Mouse (Mus musculus) liver, embryonic 11.5 days (tissue): Measurements from ENCODE around the gene Slc17a6. TPM values are rescaled to one million over a fixed set of nuclear protein-coding genes. Genes with fewer than 3 reads are reported as not detected.

Source experiments
- ATAC-seq: fragments of 200-750 bp; cut with Nextera tagmentation; replicated peaks from 2 replicates; pipeline ENCODE4 v1.8.0; 2017; ENCODE audit warnings: moderate number of reproducible peaks, mild to moderate bottlenecking, moderate TSS enrichment, moderate library complexity; ENCODE audit not compliant: low FRiP score
- DNase-seq: peaks from one replicate; pipeline ENCODE4 v3.0.0-alpha.2; 2017; ENCODE audit warnings: low spot score
- H3K27ac ChIP-seq: fragments of 300-500 bp; sonication (generic); 2 replicates; pipeline ENCODE4 v1.5.1; 2014; ENCODE audit warnings: mild to moderate bottlenecking, low read depth, low read length, control low read depth
- H3K27me3 ChIP-seq: fragments of 300-500 bp; sonication (generic); replicated peaks from 2 replicates; pipeline ENCODE4 v1.6.1; 2014; ENCODE audit warnings: low read length, mixed read lengths; ENCODE audit not compliant: control insufficient read depth, insufficient read depth
- H3K36me3 ChIP-seq: fragments of 300-500 bp; sonication (generic); 2 replicates; pipeline ENCODE4 v1.6.1; 2014; ENCODE audit warnings: mild to moderate bottlenecking, low read length, moderate library complexity, mixed read lengths; ENCODE audit not compliant: control insufficient read depth, insufficient read depth
- H3K4me1 ChIP-seq: fragments of 300-500 bp; sonication (generic); replicated peaks from 2 replicates; pipeline ENCODE4 v1.6.1; 2014; ENCODE audit warnings: low read length, mixed read lengths; ENCODE audit not compliant: control insufficient read depth, insufficient read depth
- H3K4me2 ChIP-seq: fragments of 300-500 bp; sonication (generic); 2 replicates; pipeline ENCODE4 v1.6.1; 2014; ENCODE audit warnings: mild to moderate bottlenecking, control low read depth, moderate library complexity
- H3K4me3 ChIP-seq: fragments of 300-500 bp; sonication (generic); 2 replicates; pipeline ENCODE4 v1.5.1; 2014; ENCODE audit warnings: low read depth, low read length, control low read depth
- H3K9ac ChIP-seq: fragments of 300-500 bp; sonication (generic); 2 replicates; pipeline ENCODE4 v1.6.1; 2014; ENCODE audit warnings: low read depth, low read length, control low read depth
- H3K9me3 ChIP-seq: fragments of 300-500 bp; sonication (generic); 2 replicates; pipeline ENCODE4 v1.6.1; 2016; ENCODE audit warnings: low read length, inconsistent platforms, mixed read lengths; ENCODE audit not compliant: control insufficient read depth
- WGBS: fragments of 180-500 bp; shearing (Covaris S2); extraction: QIAGEN DNeasy Blood & Tissue Kit; methylation state at CpG from one replicate; pipeline ENCODE4 v1.1.7; 2014; 5-methylcytosine and 5-hydroxymethylcytosine counted together
- polyA plus RNA-seq: library from polyadenylated mRNA; unstranded; fragments of >200 nt; fragmentation: Nextera tagmentation; extraction: Ambion mirVana; gene quantifications from 2 replicates; pipeline ENCODE4 v1.2.1, GENCODE M21; 2014

Slc17a6 gene
- polyA plus RNA-seq, 1 experiment from 2014 or later = not detected

DNA sequence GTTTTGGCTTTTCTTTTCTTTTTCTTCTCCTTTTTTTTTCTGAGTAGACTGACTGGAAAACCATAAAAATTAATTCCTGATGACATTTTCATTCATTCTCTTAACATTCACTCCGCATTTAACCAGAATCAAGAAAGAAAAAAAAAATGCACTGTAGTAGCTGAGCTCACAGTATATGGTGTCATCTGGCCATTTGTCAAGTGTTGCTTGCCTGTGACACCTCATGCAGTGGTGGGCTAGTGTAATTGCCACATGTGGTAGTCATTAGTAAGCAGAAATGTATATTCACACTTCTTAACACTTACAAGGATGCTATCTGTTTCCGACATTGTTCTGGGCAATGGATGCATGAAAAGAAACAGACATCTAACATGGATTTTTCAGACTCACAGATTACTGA is 94.0 kb downstream of the Slc17a6 start:
- Histone ChIP-seq H3K9me3 (no peaks in the 10 kb centered on the region), H3K36me3 (no peaks in the 10 kb centered on the region), H3K4me2 (no peak overlapping the region), H3K27ac (no peak overlapping the region), H3K4me3 (no peak overlapping the region), H3K9ac (no peak overlapping the region), H3K4me1 (no peaks in the 10 kb centered on the region), H3K27me3 (no peaks in the 10 kb centered on the region)
- DNase-seq (no peak), ATAC-seq (no peak)
- WGBS = 72% methylated on average over 2 of the region's 2 CpGs

Other genes starting within 250 kb of the Slc17a6 start
- gene Ano5, start 111.0 kb upstream of the Slc17a6 start, polyA plus RNA-seq = 0.04 and 0.05 TPM in 2 replicates
- gene Gas2, start 240.0 kb downstream of the Slc17a6 start, polyA plus RNA-seq = 13.3 and 14.4 TPM in 2 replicates
- 17.5 and 18.4 TPM in 2 replicates for gene Fancf, start 240.3 kb downstream of the Slc17a6 start, polyA plus RNA-seq